Mouse (Mus musculus) left cerebral cortex, postnatal 14 days (tissue): ENCODE data around the gene Prss38. TPM values are rescaled to one million over a fixed set of nuclear protein-coding genes. Genes with fewer than 3 reads are reported as not detected.
A peak's percentile ranks its signal among the peaks of the same experiment; 100 is the strongest.

Experiments used
- DNase-seq, 2 experiments: peaks; one replicate each; pipeline ENCODE4 v3.0.0; 2021 to 2022; ENCODE audit warnings: low spot score in 2 of 2, mixed read lengths in 1 of 2
- intact Hi-C: fragments of 180-260 bp; cut with DNase I; formaldehyde crosslinking; loops from one replicate; pipeline ENCODE4 v1.15.1; 2025
- long read RNA-seq, 2 experiments: library from polyadenylated mRNA; stranded (forward); transcript quantifications; one replicate each; pipeline ENCODE4 v2.0.0; 2021
- total RNA-seq, 2 experiments: library from RNA; stranded (reverse); gene quantifications; 2 replicates each; pipeline ENCODE4 v1.2.3; 2021

Prss38 gene
- total RNA-seq, result not detected
- long read RNA-seq, experiment 1, result 0 reads
- long read RNA-seq, experiment 2, result 0 reads

DNA sequence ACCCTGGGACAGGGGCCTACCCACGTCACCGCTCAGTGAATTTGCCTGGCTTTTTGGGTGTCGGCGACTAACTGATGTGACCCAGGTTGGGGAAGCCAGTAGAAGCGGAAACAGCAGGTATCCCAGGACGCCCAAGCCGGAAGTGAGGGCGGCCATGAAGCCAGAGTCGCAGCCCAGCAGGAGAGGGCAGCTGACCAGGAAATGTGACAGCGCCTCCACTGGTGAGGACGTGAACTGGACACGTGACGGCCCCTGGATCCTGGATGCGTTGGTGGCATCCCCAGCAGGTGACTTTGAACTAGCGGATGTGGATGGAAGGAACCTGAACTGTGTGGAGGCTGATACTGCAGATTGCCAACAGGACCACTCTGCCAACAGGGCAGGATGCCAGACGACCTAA lies at the start of gene Prss38:
Prss38 (minus strand) TSS at position 183 of the 400 bp plus-strand sequence.
- no peak for DNase-seq
- intact Hi-C loops, result no loop called here

DNA sequence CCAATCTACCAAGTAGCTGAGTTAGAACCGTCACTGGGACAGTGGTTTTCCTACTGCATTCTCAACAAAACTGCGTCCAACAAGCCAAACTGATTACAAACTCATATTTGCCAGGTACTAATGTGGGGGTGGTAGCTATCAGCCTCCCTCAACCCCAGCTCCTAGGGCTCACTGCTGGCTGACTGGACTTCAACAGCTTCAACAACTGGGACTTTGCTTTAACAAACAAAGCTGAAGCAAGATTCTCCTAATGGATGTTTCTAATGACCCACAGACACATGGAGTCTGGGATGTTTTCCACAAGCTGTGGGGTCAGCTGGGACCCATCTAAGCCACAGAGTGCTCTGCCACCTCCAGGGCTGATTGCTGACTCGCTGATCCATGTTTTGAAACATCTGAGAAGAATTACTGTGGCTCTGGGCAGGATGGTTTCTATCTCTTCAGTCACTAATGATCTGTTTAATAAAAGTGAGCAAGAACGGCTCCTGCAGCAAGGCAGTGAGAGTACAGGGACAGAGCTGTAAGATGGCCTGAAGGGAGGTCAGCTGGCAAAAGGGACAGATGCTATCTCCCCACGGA lies 47.6 kb upstream of the Prss38 start:
- intact Hi-C loops, result no loop called here
- DNase-seq, result no peak

DNA sequence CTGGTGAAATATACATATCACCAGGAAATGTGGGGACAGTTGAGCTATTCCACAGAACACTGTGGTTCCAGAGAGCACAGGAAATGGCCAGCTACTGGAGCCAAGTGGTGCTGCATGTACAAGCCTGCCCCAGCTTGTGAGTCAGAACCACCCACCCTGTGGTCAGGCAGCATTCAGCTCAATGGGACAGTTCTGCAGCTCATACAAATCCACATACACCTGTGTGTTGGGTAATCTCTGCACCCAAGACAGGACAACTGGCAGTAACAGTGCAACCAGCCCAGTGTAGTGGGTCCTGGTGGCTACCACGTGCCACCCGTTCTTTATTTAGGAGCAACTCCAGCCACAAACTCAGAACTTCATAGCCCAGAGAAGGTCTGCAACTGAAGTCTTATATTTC lies 46.5 kb upstream of the Prss38 start:
- no peak for DNase-seq
- intact Hi-C loops, result no loop called here

DNA sequence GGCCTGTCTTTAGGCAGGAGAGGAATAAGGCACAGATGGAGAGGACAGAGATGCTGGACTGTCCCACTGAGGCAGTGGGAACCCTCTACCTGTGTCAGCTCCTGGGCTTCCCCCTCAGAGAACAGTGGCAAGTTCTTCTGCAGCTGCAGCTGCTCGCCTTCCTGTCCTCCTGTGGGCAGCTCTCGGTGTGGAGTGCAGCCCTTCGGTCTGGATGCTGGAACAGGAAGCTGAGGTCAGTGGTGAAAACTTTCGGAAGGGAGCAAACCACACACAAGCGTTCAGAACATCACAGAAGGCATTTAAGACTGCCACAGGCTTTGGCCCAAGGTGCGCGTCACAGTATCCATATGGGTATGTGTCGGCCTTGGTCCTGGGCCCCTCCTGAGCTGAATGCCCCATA lies 46.0 kb upstream of the Prss38 start:
- intact Hi-C loops, result no loop called here
- no peak for DNase-seq

DNA sequence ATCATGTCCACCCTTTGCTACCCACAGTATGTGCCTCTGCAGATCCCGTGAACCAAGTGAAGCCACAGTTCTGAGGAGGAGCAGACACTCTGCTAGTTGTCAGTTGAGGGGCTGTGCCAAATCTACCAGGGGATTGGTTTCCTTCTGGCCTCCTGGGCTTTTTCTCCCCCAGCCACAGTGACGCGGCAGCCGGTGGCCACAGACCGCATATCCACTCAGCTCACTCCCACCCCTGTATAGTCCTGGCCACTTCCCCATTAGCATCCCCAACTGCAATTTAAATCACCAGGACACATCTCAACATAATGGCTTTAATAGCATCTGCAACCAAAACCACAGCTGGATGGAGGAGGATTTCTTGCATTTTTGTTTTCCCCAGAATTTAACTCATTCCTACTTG lies 43.3 kb upstream of the Prss38 start:
- DNase-seq, result no peak
- intact Hi-C loops, result no loop called here

DNA sequence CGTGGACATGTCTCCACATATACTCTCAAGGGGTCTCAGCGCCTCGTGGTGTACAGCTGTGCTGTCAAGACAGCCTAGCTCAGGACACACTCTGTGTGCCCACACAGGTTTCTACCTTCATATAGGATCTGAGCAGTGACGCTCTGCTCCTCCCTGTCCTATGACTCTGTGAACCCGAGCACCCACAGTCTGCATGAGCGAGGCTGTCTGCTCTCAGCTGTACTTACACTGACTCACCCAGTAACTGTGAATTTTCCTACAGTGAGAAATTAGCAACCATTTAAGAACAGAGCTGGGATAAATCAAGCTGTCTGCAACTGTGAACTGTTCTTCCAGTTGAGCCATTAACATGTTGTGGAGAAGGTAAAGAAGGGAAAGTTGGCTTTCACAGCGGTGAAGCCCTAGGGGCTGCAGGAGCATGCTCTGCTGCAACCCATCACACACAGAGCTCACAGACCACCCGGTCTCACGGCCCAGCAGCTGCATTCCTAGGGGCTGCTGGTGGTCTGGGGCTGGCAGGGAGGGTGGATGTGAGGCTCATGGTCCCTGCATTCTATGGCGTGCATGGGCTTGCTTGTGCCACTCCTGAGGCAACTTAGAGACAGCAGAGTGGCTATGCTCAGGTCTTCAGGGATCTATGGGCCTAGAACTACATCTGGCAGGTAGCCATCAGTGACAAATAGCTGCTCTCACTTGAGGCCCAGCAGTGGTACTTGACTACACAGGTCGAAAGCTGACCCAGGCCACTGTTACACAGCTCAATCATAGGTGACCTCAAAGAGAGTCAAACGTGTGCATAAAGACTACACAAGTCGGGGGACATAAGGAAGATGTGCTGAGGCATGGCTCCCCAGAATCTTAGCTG lies 37.8 kb upstream of the Prss38 start:
- intact Hi-C loops, result no loop called here
- peak in 1 of 2 experiments; percentile 39 for DNase-seq

DNA sequence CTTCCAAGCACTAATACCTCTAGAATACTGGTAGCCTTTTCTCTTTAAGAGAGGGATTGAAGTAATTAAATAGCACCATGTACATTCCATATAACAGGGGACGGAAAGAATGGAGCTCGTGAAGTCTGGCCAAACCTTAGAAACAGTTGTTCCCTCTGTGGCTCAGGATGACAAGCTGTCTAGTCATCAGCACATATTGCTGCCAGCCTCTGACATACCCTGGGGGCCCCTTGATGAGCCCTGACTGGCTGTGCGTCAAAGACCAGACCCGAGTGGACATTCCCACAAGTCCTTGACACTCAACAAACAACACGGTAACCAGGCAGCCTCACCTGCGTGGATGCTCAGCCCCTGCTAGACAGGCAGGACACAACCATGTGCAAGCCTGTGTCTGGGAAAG lies 36.6 kb upstream of the Prss38 start:
- intact Hi-C loops, result no loop called here
- no peak for DNase-seq

DNA sequence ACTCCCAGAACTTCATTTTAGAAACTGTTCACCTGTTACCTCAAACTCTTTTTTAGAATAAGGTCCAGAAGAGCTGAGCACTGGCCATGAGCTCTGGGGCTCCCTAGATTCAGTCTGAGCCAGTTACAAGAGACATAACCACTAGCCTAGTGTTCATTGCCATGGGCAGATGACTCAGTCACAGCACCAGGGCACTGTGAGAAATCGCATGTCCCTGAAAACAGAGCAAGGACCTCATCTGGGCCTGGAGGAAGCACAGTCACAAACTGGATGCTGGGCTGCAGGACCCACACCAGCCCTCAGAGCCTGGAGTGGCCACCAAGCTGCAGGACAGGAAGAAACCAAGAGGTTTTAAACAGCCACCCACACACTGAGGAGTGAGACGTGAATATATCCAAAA lies 35.4 kb upstream of the Prss38 start:
- DNase-seq, result no peak
- intact Hi-C loops, result no loop called here

DNA sequence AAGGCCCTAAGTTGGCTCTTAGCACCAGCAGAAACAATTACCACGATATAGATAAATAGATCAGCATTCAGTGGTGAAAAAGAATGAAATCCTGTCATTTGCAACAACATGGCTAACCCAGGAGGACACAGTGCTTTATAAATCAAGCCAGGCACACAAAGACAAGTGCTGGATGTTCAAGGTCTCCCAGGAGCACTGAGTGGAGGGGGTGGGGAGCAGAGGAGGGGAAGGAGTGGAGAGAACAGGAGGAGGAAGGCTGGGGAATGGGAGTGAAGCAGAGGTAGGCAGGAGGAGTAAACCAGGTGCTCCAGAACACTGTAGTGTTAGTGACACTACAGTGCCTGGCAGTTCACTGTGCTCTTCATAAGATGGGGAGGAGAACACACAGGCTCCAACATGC lies 30.3 kb upstream of the Prss38 start:
- DNase-seq, result no peak
- intact Hi-C loops, result no loop called here

DNA sequence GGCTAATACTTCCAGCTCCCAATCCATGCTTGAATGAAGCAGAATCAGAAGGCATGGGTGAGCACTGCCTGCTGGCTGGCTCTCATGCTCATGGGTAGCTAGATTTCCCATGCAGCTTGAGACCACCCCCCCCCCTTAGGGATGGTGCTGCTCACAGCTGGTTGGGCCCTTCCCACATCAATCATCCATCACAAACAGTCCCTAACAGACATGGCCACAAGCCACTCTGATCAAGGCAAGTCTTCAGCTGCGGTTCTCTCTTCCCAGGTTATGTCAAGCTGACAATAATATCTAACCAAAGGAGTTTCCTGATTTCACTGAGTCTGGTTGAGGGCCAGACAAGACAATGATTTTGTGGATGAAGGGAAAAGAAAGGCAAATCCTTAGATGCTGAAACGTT lies 25.4 kb upstream of the Prss38 start:
- intact Hi-C loops, result no loop called here

DNA sequence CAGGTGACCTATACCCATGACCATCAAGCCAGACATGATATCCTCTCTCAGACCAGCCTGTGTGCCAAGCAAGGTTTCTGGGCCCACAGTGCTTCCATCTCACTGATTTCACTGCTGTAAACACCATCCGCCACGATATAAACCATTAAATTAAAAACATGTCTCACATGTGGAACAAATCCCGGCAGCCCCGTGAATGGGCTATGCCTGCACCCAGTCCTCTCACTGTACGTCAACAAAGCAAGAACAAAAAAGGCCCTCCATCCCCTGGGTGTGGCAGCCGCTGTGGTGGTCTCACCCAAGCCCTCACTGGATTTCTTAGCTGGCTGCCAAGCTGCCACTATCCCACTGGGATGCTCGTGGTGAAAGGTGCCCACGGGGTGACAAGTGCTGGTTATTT lies 24.4 kb upstream of the Prss38 start:
- intact Hi-C loops, result no loop called here
- DNase-seq, result no peak

More for the DNA sequence above, 25.4 kb upstream of the Prss38 start:
- no peak for DNase-seq

DNA sequence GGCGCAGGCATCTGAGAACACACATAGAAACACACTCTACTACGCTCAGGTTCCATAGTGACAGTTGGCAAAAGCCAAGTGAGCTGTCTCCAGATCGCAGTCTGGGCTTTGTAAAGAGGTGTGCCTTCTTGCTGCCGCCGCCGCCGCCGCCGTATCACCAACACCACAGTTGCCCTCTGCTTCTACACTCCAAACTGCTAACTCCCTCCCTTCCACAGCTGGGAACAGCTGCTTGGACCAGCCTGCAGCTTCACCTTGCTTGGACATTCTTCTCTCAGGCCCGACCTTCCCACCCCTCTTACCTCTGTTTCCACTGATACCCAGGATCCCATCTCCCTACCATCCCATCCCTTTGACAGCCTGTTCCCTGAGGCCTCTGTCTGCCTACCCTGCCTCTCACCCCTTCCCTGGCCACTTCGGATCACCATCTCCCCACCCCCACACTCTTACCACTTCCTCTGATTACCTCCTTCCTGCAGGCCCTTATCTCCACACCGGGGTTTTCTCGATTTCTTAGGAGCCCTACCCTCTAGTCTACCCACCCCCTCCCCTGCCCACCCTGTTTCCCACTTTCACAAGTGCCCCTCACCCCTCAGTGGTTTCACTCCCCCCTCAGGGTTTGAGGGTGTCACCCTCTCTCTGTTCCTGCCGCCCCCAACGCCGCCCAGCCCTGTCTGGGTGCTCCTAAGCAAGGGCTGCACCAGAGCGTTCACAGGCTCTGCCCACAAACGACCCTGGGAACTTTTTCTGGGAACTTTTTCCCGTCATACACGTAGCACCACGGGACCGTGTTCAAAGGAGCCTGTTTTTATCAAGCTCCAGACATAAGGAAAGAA lies 22.3 kb upstream of the Prss38 start:
- DNase-seq, result no peak
- intact Hi-C loops, result no loop called here

DNA sequence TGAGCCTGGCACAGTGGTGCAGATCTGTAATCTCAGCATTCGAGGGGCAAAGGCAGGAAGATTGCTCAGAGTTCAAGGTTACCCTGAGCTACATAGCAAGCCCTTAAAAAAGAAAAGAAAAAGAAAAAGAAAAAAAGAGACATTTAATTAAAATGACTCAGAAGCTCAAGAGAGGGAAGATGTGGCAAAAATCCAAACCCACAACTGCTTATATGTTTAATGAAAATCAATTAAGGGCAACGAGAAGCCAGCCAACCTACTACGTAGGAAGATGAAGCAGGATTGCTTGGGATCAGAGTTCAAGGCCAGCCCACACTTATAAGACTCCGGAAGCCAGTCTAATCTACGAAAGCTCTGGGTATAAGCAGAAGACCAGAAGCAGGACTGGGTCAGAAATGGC lies 19.0 kb upstream of the Prss38 start:
- intact Hi-C loops, result no loop called here
- no peak for DNase-seq

DNA sequence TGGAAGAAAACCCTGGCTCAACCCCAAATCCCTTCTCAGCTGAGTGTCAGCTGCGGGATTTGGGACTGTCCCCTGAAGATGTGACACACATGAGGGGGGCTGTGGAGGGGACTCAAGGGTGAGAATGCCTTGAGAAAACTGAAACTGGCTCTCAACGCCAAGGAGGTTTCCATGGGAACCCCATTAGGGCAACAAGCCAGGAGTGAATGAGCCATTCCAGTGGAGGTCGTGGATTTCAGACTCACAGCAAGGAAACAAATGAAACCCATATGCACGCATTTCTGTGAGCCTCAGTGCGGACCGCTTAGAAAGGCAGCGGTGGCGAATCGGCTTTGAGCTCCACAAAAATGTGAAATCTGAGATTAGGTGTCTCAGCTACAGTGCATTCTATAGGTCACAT lies 18.1 kb upstream of the Prss38 start:
- peak; percentile 40 to 58 for DNase-seq
- intact Hi-C loops, result no loop called here

DNA sequence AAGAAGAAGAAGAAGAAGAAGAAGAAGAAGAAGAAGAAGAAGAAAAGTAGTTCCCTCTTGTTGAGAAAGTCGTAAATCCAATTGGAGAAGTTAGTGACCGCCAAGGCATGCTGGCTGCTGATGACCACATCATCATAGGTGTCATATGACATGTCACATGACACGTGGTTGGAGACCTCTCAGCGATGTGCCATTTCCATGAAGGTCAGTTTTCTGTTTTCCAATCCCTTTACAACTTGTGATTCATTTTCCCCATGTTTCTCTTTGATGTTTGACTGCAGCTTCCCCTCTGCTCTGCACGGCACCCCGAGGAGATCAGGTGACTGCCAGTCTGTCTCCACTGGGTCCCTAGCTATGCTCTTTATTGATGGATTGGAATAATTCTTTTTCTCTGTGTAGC lies 16.8 kb upstream of the Prss38 start:
- DNase-seq, result no peak
- intact Hi-C loops, result no loop called here

DNA sequence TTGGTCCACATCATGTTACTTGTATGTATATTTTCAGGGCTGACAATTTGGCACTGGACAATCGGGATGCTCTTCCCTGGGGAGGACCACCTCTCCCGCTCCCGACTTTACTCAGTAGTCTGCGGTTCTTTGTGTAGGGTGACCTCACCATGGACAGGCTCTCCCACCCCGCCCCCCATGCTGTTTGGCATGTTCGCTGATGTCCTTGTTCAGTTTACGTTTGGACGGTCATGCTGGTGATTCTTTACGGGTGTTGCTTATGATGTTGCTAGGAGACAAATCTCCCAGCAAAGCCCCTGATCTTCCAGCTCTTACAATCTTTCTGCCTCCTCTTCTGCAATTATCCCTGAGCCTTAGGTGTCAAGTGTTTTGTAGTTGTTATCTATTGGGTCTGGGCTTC lies 15.0 kb upstream of the Prss38 start:
- intact Hi-C loops, result no loop called here

DNA sequence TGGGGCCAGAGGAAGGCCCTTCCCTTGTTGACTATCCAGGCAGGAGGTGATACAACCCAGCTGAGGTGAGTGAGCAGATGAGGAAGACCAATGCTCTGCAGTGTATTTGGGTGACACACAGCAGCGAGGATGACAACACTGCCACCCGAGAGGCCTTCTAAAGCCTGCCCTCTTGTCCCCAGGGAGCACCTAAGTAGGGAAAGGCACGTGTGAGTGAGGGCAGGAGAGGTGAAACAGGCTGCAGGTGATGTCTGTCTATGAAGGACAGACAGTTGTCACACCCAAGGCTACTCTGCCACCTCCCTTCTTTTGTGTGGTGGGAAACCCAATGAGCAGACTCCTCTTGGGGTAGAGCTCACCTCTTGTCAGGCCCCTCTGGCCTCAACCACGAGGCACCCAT lies 14.2 kb upstream of the Prss38 start:
- DNase-seq, result no peak
- intact Hi-C loops, result no loop called here

More for the DNA sequence above, 15.0 kb upstream of the Prss38 start:
- DNase-seq, result no peak

DNA sequence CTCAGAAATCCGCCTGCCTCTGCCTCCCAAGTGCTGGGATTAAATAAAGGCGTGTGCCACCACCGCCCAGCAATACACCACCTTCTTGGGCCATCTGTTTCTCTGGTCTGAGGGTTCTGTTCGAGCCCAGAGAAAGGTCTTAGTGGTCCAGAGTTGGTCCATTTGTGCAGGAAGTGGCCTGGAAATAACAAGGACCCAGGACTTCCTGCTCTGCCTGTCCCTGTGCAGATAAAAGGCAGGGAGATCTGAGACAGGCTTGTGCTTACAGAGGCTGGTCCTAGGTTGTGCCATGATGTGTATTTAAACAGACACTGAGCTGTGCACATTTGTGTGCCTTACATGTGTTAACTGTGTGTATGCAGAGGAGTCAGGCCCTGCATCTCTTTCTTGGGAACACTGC lies 13.3 kb upstream of the Prss38 start:
- DNase-seq, result no peak
- intact Hi-C loops, result no loop called here

DNA sequence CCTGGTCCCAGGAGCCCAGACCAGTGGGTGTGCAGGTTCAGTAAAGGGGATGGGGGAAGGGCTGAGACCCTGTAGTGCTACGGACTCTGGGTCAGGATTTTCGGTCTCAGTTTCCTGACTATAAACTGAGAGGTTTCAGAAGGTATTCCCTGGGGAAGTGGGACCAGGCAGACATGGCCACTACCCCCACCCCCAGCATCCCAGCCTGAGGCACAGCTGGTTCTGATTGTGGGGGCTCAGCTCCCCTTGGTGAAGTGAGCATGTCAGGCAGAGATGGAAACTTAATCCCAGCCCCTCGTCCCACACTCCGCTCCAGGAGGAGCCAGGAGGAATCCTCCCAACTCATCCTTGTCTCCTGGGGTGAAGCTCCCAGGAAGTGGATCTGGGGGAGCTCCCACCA lies 12.0 kb upstream of the Prss38 start:
- intact Hi-C loops, result no loop called here
- DNase-seq, result no peak

DNA sequence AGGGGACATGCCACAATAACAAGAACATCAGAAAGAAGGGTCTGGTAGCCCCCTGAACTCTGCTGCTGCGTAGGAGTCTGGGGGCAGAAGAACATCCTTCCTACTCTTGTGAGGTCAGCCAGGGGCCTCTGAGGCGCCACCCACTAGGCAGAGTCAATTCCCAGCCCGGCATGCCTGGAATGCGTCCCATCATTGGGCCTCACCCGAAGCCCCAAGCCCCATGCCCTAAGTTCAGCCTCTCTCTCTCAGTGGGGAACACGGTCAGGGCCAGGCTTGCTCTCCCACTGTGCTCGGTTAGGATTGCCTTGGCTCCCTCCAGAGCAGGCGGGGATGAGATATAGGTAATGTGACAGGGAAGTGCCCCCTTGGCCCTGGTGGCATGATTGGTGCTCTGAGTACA lies 9.7 kb upstream of the Prss38 start:
- DNase-seq, result no peak
- intact Hi-C loops, result no loop called here
